10 mouse cellular contexts compared by ENCODE assay signal in the genomic region with DNA sequence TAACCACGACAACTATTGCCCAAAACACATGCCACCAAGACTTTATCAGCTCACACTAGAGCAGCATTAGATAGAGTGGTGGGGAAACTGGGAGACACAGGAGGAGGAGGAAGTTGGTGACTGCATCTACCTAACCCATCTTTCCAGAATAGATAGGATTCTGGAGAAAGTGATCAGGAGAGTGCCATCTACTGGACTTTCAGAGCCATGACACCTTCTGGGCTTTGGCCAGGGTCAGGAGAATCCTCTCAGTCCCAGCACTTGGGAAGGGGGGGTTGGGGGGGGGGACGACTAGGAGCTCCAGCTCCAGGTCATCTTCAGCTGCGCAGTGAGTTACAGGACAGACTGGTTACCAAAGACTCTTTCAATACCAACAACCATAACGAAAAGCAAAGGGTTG. TPM values are rescaled to one million over a fixed set of nuclear protein-coding genes. Genes with fewer than 3 reads are reported as not detected.
DNase-seq lines count a peak whose midpoint lies in the region; ATAC-seq and TF ChIP-seq lines count a peak whose summit lies in the region.
"Had no signal": no experiment of that assay in that cellular context is flagged by ENCODE, and none has a peak within 500 bp of the region (broad histone marks: within the 10 kb centered on the region; RNA-seq: fewer than 3 reads in every experiment).

No protein-coding gene starts in this region.

- TF ChIP-seq POLR2A in lung, adult 2 months (IDR thresholded peaks at IDR 0.05; ENCODE audit: borderline replicate concordance, extremely low read depth, low read depth, low read length): no peak

- H3K4me3 ChIP-seq in lung, adult 2 months (replicated peaks; ENCODE audit: extremely low read depth, low read depth, low read length): no peak overlapping the region
- H3K4me3 ChIP-seq in G1E (ENCODE audit: low read depth, low read length): no peak overlapping the region
- H3K4me3 ChIP-seq: liver, embryonic 15.5 days had no signal

- WGBS in lung, adult 2 months: 51% methylated on average over 4 of the region's 4 CpGs

- TF ChIP-seq CTCF in lung, adult 2 months (IDR thresholded peaks at IDR 0.05; ENCODE audit: insufficient read depth, low read length): peak; percentile 49
- peak; percentile 51 for TF ChIP-seq CTCF in G1E (IDR thresholded peaks at IDR 0.05; ENCODE audit: low read depth, low read length)

- no peaks in the 10 kb centered on the region for H3K9me3 ChIP-seq in G1E (replicated peaks)
- H3K9me3 ChIP-seq: liver, embryonic 15.5 days had no signal

- peak; percentile 47 for ATAC-seq in frontal cortex, adult (ENCODE audit: low TSS enrichment)
- ATAC-seq in G1E (ENCODE audit: extremely low read depth, insufficient number of reproducible peaks, low FRiP score, poor library complexity, severe bottlenecking): no peak
- ATAC-seq: activated CD4-positive, CD25-positive, alpha-beta regulatory T cell, adult 4 months had no signal

- peaks cover 85% of the 10 kb centered on the region for H3K36me3 ChIP-seq in G1E (replicated peaks)
- H3K36me3 ChIP-seq: liver, embryonic 15.5 days had no signal

- H3K4me1 ChIP-seq in lung, adult 2 months (ENCODE audit: control insufficient read depth, insufficient read depth, low read length): no peaks in the 10 kb centered on the region; the same call in 1 of the 2 replicates
- peaks cover 29% of the 10 kb centered on the region for H3K4me1 ChIP-seq in G1E (ENCODE audit: insufficient read depth, low read depth, low read length)
- H3K4me1 ChIP-seq: liver, embryonic 15.5 days had no signal

- no peak for DNase-seq in frontal cortex, postnatal 25 days (ENCODE audit: low spot score in 2 of 2)
- no peak for DNase-seq in lung, adult 2 months
- no peak for DNase-seq in lung, postnatal 25 days (ENCODE audit: low spot score)
- DNase-seq in G1E (ENCODE audit: low spot score): peak; percentile 32
- peak; percentile 62 for DNase-seq in lung, postnatal 10 days
- DNase-seq in Muller cell, postnatal 12 days (ENCODE audit: inconsistent ontology term): no peak
- DNase-seq in kidney, postnatal 25 days: no peak

- H3K27me3 ChIP-seq in G1E (ENCODE audit: insufficient read depth, low read length): no peaks in the 10 kb centered on the region

RNA-seq across cellular contexts. Expression of a gene that starts 19.8 kb away (rescaled TPM):
- 55.5 and 57.0 TPM in 2 replicates for polyA plus RNA-seq in lung, adult 2 months (2012; rRNA removed)
- total RNA-seq in G1E (2014; fragmentation: Nextera tagmentation): 25.4 and 28.8 TPM in 2 replicates
- 69.5 and 72.7 TPM in 2 replicates for total RNA-seq in G1E (2017)
- 11.5 and 11.8 TPM in 2 replicates for polyA plus RNA-seq in G1E (2012)

RNA-seq across cellular contexts. Expression of a gene that starts 56.6 kb away (rescaled TPM):
- polyA plus RNA-seq in lung, adult 2 months (2012; rRNA removed): 8.0 and 11.5 TPM in 2 replicates
- total RNA-seq in G1E (2014; fragmentation: Nextera tagmentation): 59.5 and 64.4 TPM in 2 replicates
- 52.9 and 65.7 TPM in 2 replicates for total RNA-seq in G1E (2017)
- polyA plus RNA-seq in G1E (2012): 10.0 and 11.0 TPM in 2 replicates

Comparison
In these comparisons a context has a peak if more than half of its experiments do, and no peak if none do; other contexts are left out.
1. DNase-seq: peak in G1E (single experiment) and lung, postnatal 10 days (single experiment); none in frontal cortex, postnatal 25 days (0 of 2), lung, adult 2 months (single experiment), lung, postnatal 25 days (single experiment), Muller cell, postnatal 12 days (single experiment) and kidney, postnatal 25 days (0 of 2).